Mouse (Mus musculus) neural tube, embryonic 12.5 days (tissue): Measurements from ENCODE around the gene Robo2. TPM values are rescaled to one million over a fixed set of nuclear protein-coding genes. Genes with fewer than 3 reads are reported as not detected.
A peak's percentile ranks its signal among the peaks of the same experiment; 100 is the strongest.

Experiments used
- ATAC-seq: fragments of 200-750 bp; cut with Nextera tagmentation; 2 replicates; pipeline ENCODE4 v1.8.0; 2017; ENCODE audit warnings: low read depth, mild to moderate bottlenecking, moderate TSS enrichment, moderate library complexity; ENCODE audit not compliant: low FRiP score
- H3K27ac ChIP-seq: fragments of 300-500 bp; sonication (generic); 2 replicates; pipeline ENCODE4 v1.5.1; 2016
- H3K27me3 ChIP-seq: fragments of 300-500 bp; sonication (generic); replicated peaks from 2 replicates; pipeline ENCODE4 v1.6.1; 2016; ENCODE audit warnings: mild to moderate bottlenecking
- H3K36me3 ChIP-seq: fragments of 300-500 bp; sonication (generic); 2 replicates; pipeline ENCODE4 v1.6.1; 2016; ENCODE audit warnings: mild to moderate bottlenecking
- H3K4me1 ChIP-seq: fragments of 300-500 bp; sonication (generic); 2 replicates; pipeline ENCODE4 v1.6.1; 2016
- H3K4me2 ChIP-seq: fragments of 300-500 bp; sonication (generic); replicated peaks from 2 replicates; pipeline ENCODE4 v1.6.1; 2016; ENCODE audit warnings: mild to moderate bottlenecking
- H3K4me3 ChIP-seq: fragments of 300-500 bp; sonication (generic); 2 replicates; pipeline ENCODE4 v1.5.1; 2016
- H3K9ac ChIP-seq: fragments of 300-500 bp; sonication (generic); 2 replicates; pipeline ENCODE4 v1.6.1; 2016; ENCODE audit warnings: mild to moderate bottlenecking
- H3K9me3 ChIP-seq: fragments of 300-500 bp; sonication (generic); 2 replicates; pipeline ENCODE4 v1.6.1; 2016; ENCODE audit warnings: mild to moderate bottlenecking
- WGBS: fragments of 180-500 bp; shearing (Covaris S2); methylation state at CpG from one replicate; pipeline ENCODE4 v1.1.7; 2016; 5-methylcytosine and 5-hydroxymethylcytosine counted together
- microRNA counts: library from miRNA; unstranded; fragments of <30 nt; microRNA quantifications from one replicate; lab custom pipeline; 2017
- microRNA-seq: library from miRNA; unstranded; fragments of <30 nt; microRNA quantifications from one replicate; pipeline ENCODE4, GENCODE M21; 2017
- polyA plus RNA-seq: library from polyadenylated mRNA; unstranded; fragments of >200 nt; fragmentation: Nextera tagmentation; extraction: Ambion mirVana; gene quantifications from 2 replicates; pipeline ENCODE4 v1.2.1, GENCODE M21; 2016

Robo2 gene
- polyA plus RNA-seq, 1 experiment from 2014 or later = 64.0 TPM

DNA sequence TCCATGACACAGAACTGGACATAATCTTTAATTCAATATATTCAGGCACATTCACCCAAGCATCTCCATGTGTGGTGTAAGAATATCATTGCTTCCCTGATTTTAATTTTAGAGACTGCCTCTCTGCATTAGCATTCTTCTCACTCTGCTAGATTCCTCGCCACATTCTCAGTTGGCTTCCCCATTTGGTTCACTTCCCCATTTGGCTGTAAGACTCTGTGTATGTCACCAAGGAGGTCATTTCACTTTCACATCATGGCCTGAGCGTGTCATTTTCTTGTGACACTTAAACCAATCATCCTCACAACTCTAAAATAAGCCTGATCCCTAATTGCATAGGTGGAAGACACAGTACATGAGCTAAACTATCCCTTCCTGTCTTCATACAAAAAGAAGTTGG, 536.6 kb downstream of the Robo2 start:
- Histone ChIP-seq H3K9ac (no peak overlapping the region), H3K4me1 (no peaks in the 10 kb centered on the region), H3K27me3 (no peaks in the 10 kb centered on the region), H3K4me2 (no peak overlapping the region), H3K36me3 (no peaks in the 10 kb centered on the region), H3K27ac (no peak overlapping the region), H3K9me3 (no peaks in the 10 kb centered on the region), H3K4me3 (no peak overlapping the region)
- 77% methylated on average over 2 of the region's 2 CpGs for WGBS
- ATAC-seq = no peak

DNA sequence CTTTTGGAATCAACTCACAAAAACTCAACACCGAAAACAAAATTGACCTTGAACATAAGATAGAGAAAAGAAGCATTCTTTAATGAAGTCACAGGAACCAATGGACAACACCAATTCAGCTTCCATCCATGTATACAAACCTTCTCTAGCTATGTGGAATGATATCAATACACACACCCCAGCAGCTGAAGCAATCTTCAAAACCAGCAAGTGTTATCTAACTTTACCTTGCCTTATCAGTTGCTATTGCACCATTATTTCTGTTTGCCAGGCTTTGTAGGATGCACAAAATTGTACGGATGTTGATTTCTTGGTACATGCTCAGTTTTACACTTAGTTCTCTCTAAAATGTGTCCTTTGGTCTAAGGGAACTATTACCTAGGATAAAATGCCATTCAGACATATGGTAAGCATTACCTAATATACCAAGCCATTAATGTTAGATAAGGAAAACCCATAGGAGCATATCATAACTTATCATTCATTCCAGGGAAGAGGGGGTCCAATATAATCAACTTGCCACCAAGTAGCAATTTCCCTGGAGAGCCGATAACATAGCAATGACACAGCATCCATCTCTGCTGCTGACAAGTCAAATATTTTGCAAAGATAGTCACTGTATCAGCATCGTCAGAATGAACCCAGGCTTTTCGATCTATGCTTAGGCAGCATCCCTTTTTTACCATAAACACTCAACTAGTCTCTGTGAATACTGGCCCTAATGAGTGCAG, 537.6 kb downstream of the Robo2 start:
- Histone ChIP-seq H3K4me2 (no peak overlapping the region), H3K27me3 (no peaks in the 10 kb centered on the region), H3K9ac (no peak overlapping the region), H3K4me1 (no peaks in the 10 kb centered on the region), H3K9me3 (no peaks in the 10 kb centered on the region), H3K36me3 (no peaks in the 10 kb centered on the region), H3K4me3 (no peak overlapping the region), H3K27ac (no peak overlapping the region)
- WGBS = 91% methylated on average over 5 of the region's 5 CpGs
- no peak for ATAC-seq

DNA sequence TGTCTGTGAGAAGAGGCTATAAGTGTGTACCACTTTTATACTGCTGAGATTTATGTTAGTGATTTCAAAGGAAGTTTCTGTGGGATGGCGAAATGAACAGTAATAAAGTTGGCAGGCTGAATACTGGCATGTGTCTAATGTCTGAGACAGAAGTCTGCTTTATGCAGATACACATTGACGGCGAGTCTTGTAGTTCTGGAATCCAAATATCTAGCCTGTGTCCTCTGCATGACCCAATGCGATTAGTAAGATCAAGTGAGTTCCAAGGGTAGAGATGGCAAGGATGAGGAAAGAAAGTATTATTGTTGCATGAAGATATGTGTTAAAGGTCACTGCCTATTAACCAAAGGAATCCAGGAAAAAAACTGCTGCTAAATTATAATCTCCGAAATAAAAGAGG, 541.3 kb downstream of the Robo2 start:
- ATAC-seq = no peak
- H3K9ac ChIP-seq = no peak overlapping the region
- no peaks in the 10 kb centered on the region for H3K27me3 ChIP-seq
- no peak overlapping the region for H3K4me2 ChIP-seq
- H3K36me3 ChIP-seq = no peaks in the 10 kb centered on the region
- H3K9me3 ChIP-seq = no peaks in the 10 kb centered on the region
- no peaks in the 10 kb centered on the region for H3K4me1 ChIP-seq
- H3K27ac ChIP-seq = no peak overlapping the region
- no peak overlapping the region for H3K4me3 ChIP-seq
- 73% methylated on average over 5 of the region's 5 CpGs for WGBS

DNA sequence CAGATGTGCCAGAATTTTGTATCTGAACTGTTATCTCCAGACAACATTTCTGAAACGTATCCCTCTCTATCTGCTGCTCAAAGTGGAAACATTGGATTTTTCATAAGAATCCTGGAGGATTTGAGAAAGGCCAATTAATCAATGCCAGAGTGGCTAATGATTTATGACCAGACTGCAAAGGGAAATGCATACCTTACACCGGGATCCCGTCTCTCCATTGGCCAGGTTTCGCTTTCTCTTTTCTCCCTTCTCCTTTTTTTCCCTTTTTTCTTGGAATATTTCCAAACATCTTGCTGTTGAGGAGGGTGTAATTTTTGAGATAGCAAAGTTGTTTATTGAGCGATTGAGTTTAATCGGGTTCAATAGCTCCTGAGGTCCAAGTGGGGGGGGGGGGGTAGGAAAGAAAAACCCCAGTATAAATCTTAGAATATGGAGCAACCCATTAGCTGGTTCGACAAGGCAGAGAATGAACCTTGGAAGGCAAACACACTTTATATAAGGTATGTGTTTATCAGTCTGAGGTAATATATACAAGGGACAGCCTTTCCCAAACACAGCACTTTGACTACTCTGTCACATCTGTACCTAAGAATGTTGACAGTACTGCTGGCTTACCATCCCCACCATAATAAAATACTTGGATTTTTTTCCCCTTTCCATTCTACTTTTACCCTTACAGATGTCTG, 542.0 kb downstream of the Robo2 start:
- WGBS = 79% methylated on average over 7 of the region's 7 CpGs
- Histone ChIP-seq H3K27me3 (no peaks in the 10 kb centered on the region), H3K4me2 (no peak overlapping the region), H3K4me1 (peaks cover 4% of the 10 kb centered on the region; the same call in 1 of the 2 replicates), H3K4me3 (no peak overlapping the region), H3K9me3 (no peaks in the 10 kb centered on the region), H3K9ac (no peak overlapping the region), H3K27ac (no peak overlapping the region), H3K36me3 (no peaks in the 10 kb centered on the region)
- ATAC-seq = no peak

DNA sequence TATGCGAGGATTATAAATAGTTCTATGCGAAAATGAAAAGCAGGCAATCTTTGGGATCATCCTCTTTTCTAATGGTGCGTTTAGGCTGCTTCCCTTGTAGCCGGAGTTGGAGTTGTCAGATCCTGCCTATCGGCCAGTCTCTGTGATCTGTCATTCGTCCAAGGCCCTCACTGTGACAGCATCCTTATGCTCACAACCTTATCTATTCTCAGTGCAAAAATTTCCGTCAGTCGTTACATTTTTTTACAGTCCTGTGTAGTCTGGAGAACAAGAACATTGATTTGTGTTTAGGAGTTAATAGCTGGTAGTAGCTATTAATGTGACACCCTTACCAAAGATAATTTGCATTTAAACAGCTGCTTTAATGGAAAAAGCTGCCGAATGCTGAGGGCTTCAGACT, 547.0 kb downstream of the Robo2 start:
- WGBS = 31% methylated on average over 9 of the region's 9 CpGs
- Histone ChIP-seq H3K4me2 (peak overlapping the region; percentile 6), H3K27ac (no peak overlapping the region), H3K4me1 (peaks cover 11% of the 10 kb centered on the region), H3K27me3 (no peaks in the 10 kb centered on the region), H3K9ac (no peak overlapping the region), H3K9me3 (no peaks in the 10 kb centered on the region), H3K4me3 (no peak overlapping the region), H3K36me3 (no peaks in the 10 kb centered on the region)
- 0 out of 2 replicates have a peak, but pooled peaks have one; percentile 17 for ATAC-seq

DNA sequence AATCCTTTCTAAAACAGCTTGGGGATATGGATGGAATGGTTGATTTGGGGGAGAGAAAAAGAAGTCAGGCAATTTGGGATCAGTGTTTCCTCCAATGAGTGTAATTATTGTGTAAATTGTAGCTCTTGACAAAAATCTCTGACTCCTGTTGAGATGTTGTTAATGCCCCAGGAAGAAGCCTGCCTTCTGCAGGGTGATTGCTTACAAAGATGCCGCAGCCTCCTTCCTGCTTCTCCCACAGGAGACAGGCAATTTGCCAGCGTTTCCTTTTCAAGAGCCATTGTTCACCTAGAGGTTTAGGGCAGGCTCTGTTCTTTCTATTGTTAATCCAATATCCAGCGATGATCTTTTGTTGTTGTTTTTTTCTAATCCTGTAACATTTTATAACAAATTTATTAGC, 547.9 kb downstream of the Robo2 start:
- no peak overlapping the region for H3K4me3 ChIP-seq
- no peak for ATAC-seq
- no peak overlapping the region for H3K9ac ChIP-seq
- H3K36me3 ChIP-seq = no peaks in the 10 kb centered on the region
- peaks cover 11% of the 10 kb centered on the region for H3K4me1 ChIP-seq
- WGBS = 1% methylated on average over 3 of the region's 3 CpGs
- no peaks in the 10 kb centered on the region for H3K9me3 ChIP-seq
- H3K27ac ChIP-seq = no peak overlapping the region
- H3K27me3 ChIP-seq = no peaks in the 10 kb centered on the region
- H3K4me2 ChIP-seq = no peak overlapping the region; the same call in 1 of the 2 replicates

DNA sequence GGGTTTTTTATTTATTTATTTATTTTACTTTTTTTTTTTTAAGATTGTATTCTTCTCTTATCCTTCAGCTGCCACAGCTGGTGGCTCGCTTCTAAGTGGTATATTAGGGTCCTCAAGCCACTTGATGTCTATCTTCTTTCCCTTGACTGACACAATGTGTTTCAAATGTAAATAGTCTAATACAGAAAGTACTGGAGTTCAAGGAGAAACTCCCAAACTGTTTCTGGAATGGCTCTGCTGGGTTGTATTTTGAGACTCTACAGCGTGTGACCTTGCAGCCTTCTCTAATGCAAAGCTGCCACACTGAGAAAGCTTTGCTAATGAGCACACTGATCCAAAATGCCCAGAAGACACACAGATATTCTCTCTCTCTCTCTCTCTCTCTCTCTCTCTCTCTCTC, 552.9 kb downstream of the Robo2 start:
- no peak overlapping the region for H3K4me2 ChIP-seq
- no peak for ATAC-seq
- WGBS = 88% methylated on average over 2 of the region's 2 CpGs
- H3K27ac ChIP-seq = no peak overlapping the region
- no peaks in the 10 kb centered on the region for H3K9me3 ChIP-seq
- H3K4me3 ChIP-seq = no peak overlapping the region
- peaks cover 6% of the 10 kb centered on the region; the same call in 1 of the 2 replicates for H3K4me1 ChIP-seq
- no peak overlapping the region for H3K9ac ChIP-seq
- H3K36me3 ChIP-seq = no peaks in the 10 kb centered on the region
- H3K27me3 ChIP-seq = no peaks in the 10 kb centered on the region

DNA sequence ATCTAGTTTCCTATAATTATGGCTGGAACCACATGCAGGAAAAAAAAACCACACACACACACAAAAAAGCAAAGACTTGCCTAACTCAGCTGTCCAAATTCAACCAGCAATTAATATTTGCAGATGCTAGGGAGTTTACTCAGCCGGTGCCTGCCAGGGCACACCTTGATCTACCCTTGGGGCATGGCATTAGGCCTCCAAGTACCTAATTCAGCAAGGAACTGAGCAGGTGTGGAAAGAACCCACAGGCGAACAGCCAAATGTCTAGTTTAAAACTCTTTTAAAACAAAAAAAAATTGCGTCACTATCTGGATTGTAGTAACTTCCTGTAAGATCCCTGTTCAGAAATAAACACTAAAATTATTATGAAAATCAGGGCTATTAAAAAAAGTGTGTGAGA, 555.8 kb downstream of the Robo2 start:
- no peak overlapping the region for H3K4me2 ChIP-seq
- no peaks in the 10 kb centered on the region for H3K9me3 ChIP-seq
- no peaks in the 10 kb centered on the region for H3K36me3 ChIP-seq
- H3K9ac ChIP-seq = no peak overlapping the region
- H3K27me3 ChIP-seq = no peaks in the 10 kb centered on the region
- no peak for ATAC-seq
- WGBS = 94% methylated on average over 3 of the region's 3 CpGs
- H3K27ac ChIP-seq = no peak overlapping the region
- H3K4me3 ChIP-seq = no peak overlapping the region
- no peaks in the 10 kb centered on the region for H3K4me1 ChIP-seq

MicroRNAs within 50 kb of the gene (microRNA counts, 519-probe panel; counts per million panel counts)
- 342 counts per million, percentile 67 among the panel's probes with 10 or more counts for microRNA mmu-miR-691 (lab: Ali Mortazavi, UCI)

Small RNAs within 50 kb of the gene (microRNA-seq; reads per million reads assigned to microRNA genes)
- gene Gm24272 = not detected
- gene Mir691 = not detected
